Mouse (Mus musculus) adrenal gland, adult 2 months (tissue): ENCODE results near the gene Hnmt. TPM values are rescaled to one million over a fixed set of nuclear protein-coding genes. Genes with fewer than 3 reads are reported as not detected.
"Not testable (repeated sequence)": the region's sequence is repeated elsewhere in the genome, so short reads cannot be mapped to it uniquely, and the experiment has no call there.

Experiments
- DNase-seq: peaks from one replicate; pipeline ENCODE4 v3.0.0; 2021
- long read RNA-seq: library from polyadenylated mRNA; stranded (forward); transcript quantifications from one replicate; pipeline ENCODE4 v2.0.0, GENCODE M21; 2021
- polyA plus RNA-seq: library from polyadenylated mRNA; depleted of rRNA; stranded (reverse); fragments of >200 nt; gene quantifications from 2 replicates; pipeline ENCODE4 v1.2.3, GENCODE M21; 2012; rRNA removed
- total RNA-seq, 2 experiments: library from RNA; stranded (reverse); gene quantifications; 2 replicates each; pipeline ENCODE4 v1.2.3; 2021

Gene Hnmt
- total RNA-seq, result 10 to 100 TPM; 12.7 to 15.7 TPM
- 0.34 and 0.37 TPM in 2 replicates for polyA plus RNA-seq
- long read RNA-seq, partial matches to known transcripts, result 1 of 7 reads
- long read RNA-seq, other reads (novel, unspliced or antisense), result 2 of 7 reads

DNA sequence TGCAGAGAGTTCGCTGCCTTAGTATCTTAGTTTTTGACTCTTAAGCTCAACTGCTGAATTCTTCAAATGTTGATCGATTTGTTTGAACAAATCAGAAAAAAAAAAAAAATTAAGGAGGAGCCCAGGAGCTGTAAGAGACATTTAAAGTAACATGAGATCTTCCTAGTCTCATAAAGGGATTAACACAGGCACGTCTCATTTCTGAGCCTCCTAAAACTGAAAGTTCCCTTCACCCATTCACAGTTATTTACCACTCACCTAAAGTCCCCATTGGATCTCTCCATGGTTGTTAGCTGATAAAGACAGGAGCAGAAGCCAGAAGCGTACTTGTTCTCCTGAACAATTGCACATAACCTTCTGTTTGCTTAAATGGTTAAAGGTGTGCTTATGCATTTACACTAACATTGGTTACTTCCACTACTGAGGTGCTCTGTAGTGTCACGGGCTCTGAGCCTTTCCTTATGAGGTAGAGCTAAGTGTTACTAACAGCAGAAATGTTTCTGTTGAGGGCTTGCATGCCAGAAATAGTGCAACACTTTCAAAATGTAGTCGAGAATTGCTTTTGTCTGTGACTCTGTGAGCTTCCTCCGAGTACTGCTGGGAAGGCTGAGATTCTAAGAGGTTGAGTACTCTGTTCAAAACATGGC, at the start of gene Hnmt:
Hnmt (minus strand) TSS at position 51 of the 647 bp plus-strand sequence.
- DNase-seq, result no peak

DNA sequence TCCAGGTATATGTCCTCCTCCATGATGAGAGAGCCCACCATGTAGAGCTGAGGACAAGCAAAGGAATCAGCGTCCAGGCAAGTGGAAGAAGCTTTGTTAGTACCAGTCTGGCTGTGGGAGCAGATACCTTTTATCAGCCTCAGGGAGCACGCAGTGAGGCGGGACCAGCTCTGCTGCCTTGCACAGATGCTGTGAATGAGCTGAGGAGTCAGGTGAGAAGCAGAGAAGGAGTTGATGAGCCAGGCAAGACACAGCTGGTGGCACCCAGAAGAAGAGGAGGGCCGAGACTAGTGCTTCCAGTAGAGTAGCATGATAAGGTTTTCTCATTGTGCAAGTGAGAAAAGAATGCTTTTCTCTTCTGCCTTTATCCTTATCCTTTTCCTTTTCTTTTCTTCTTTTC, 47.3 kb upstream of the Hnmt start, which contains the start of gene Tbpl2:
Tbpl2 (minus strand) TSS at position 101 of the 400 bp plus-strand sequence.
- DNase-seq, result no peak

DNA sequence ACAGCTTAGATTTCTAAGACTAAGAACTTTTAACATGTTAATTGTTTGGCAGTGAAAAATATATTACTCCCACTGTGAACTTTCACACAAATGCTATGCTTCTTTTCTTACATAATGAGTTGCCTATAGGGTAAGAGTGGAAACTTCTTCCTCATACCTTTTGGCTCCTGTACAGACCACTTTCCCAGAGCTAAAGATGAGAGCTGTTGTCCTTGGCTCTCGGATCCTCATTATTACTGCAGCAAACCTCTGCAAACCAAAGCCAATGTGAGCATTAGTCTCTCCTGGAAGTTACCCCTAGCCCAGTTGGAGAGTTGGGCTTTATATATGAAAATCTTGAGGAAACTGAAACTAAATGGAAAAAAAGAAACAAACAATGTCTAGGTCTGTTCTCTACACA, 41.7 kb upstream of the Hnmt start:
- DNase-seq, result no peak

DNA sequence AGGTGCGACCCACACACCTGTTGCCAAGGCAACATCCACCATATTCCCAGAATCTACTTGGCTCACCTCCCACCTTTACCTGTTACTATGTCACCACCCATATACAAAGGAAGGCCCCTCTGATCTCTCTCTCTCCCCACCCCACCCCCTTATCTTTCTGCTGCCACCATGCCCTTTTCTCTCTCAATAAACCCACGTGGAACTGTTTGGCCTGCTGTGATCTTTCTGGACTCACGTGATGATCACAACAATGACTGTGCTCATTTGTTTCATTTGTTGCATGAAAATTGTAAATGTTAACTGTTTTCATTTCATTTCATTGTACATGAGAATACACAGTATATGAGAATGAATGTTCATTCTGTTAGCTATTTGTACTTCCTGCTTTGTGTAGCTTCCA, 1.3 kb upstream of the Hnmt start:
- no peak for DNase-seq

DNA sequence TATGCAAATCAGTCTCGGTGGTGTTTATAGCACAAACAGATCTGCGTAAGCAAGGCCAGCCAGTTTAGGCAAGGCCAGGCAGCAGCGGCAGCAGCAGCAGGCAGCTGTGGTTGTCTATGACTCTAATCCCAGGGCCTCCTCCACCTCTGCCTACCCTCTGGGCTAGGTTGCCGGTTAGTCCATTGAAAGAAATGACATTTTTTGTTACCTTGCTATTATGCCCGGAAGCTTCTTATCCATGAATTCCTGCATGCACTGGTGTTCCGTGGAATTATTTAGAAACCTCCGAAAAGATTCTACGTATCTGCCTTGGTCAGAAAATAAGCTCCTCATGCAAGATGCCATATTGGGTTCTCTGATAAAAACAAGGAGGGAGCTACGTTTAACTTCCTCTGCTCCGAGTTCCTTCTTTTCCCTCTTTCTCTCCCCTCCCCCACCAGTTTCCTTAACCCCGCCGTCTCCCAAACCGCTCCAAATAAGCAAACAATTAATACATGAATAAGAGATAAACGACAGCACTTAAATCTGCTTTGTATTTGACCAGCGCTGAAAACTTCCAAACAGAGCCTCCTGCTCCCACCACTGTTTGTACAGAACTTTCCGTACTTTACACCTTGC, 605 bp downstream of the Hnmt start:
- peak; percentile 81 for DNase-seq

DNA sequence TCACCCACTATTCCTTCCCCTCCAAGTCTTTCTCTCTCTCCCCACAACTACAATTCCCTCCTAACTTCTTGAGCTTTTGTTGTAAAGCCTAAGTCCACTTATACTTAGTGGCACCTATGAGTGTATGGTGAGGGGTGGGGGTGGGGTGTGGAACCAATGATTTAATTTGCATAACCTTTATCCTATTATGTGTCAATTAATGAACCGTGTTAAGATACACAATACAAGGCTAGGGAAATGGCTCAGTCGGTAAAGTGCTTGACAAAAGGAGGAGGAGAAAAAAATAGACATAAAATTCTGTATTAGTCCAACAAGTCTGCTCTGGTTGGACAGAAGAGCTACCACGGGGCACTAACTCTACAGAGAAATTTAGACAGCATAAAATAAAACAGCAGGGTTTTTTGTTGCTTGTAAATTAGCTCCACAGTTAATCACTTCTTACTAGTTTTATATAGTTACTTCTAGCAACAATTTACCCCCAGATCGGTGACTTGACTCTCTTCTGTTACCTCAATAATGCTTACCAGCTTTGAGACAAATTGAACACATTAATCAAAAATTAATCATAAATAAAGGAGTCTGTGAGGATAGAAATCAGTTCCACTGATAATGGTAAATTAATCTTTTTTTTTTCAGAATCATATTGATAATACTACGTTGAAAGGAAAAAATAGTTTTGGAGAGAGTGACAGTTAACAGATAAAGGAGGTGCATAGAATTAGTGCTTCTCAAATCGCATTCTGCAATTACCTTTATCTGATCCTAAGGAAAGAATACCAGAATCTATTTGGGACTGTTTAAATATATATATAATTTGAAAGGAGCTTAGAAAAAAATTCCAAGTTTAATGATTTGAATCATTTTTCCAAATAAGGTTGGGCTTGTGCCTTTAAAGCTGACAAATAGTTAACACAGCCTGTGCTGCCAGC, 1.4 kb downstream of the Hnmt start:
- DNase-seq, result no peak

DNA sequence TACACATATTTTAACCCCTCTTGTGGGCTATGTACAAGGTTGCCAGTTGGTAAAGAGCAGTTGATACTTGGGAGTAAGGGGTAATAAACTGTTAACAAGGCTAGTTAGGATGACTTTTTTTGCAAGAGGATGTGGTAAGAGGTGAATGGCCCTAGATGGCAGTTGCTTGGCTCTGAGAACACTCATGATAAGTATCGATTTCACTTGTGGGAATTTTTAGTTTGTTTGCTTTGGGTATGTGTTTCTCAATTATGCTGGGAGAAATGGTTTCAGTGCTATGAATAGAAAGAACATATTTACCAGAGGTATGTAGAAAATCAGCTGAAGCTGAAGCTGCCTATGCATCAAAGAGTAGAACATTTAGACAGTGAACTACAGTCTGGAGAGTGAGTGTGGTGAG, 6.3 kb downstream of the Hnmt start:
- DNase-seq, result no peak

DNA sequence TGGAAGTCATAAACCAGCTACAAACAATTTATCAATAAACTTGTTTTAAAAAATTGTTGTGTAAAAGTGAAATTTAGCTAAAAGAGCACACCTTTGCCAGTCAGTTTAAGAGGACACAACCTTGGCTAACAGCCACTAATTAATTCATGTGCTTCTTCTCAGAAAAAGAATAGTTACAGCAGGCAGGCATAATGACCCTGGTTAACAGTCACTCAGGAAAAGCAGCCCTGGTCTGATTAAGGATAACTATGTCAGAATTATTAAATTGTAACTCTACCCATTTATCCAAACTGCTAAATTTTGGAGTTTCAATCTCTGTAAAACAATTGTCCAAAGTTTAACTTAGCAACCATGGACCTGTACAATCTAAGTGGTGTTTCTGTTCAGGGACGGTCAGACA, 8.7 kb downstream of the Hnmt start:
- DNase-seq, result no peak

DNA sequence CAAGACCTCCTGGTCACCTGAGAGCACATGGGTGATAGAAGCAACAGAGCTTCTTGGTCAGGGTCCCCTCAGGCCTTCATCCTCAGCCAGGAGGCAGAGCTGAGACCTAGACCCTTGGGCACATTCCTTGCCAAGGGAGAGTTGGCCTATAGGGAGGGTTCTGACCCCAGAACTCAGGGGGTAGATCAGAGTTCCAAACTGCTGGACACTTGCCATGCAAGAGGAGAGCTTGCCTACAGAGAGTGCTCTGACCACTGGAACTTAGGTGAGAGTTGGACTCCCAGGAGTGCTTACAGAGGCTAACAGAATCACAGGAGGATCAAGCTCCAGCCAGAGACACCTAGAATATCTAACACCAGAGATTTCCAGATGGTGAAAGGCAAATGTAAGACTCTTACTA, 29.8 kb downstream of the Hnmt start:
- not testable (repeated sequence) for DNase-seq

DNA sequence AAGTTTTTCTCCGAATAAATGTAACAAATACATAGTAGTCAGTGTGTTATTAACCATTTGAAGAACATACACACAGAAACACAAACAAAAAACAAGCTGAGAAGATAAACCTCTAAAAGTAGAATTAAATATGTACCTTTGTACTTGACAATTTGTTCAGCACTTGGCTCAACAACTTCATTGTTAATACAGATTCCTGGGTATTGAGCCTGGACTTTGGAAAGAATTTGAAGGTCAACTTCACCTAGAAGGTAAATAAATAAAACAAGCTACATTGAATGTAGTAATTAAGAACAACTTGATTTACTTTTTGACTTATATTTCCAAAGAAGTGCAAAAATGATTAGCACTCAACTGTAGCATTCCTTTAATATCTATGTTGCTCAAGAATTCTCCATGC, 30.2 kb downstream of the Hnmt start:
- no peak for DNase-seq

DNA sequence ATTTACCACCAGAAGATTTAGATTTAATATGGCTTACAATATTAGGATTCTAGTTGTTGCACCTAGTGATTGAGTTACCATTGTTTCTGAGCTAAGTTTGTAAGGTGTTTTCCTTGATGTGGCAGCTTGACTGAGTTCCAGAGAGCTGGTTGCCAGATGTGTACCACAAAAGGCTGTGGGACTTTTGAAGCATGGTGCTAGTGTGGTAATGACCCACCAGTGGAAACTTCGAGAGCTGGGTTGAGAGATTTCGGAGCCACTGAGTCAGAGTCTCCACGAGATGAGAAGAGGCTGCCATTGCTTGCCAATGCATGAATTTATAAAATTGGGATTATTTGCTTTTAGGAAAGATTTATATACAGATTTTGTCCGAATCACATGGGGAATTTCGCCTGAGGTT, 34.2 kb downstream of the Hnmt start:
- DNase-seq, result no peak

DNA sequence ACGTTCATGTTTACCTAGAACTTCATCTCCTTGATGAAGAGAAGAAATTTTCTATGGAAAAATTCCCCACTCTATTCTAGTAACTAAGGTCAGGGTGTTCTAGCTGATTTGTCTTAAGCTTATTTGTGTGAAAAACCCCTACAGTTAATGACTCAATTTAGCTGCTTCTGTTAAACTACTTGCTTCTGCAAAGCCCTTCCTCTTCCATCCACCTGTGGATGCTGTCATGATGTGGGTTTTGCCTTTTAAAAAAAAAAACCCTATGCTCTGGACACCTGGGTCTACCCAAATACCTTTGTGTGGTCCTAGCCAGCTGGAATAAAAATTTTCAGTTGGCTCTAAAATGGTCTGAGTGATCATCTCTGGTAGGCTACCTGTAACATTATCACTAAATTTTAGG, 49.9 kb downstream of the Hnmt start:
- no peak for DNase-seq

DNA sequence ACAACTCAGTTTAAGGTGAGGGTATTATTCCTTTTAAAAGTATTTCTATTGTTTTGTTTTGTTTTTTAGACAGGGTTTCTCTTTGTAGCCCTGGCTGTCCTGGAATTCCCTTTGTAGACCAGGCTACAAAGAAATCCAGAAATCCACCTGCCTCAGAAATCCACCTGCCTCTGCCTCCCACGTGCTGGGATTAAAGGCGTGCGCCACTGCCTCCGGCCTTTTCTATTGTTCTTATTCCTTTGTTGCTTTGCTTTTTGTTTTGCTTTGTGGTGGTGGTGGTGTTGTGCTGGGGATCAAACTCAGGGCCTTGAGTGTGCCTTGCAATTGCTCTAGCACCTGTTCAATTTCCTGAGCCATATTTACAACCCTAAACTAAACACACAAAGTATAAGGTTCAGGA, 50.4 kb downstream of the Hnmt start:
- DNase-seq, result no peak

DNA sequence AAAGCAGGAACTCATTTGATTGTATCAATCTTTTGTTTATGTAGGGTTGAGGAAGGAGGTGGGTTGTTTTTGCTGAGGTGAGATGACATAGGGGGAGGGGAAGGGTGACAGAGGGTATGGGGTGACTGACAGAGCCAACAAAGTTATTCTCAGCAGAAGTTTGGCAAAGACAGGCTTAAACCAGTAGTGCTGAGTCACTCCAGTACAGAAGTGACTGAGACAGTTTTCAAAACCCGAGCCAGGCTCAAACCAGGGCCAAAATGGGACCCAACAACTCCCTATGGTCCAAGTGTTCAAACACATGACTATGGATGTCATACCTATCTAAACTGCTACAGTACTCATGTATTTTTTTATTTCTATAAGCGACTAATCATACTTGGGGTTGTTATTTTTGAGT, 52.4 kb downstream of the Hnmt start:
- no peak for DNase-seq

DNA sequence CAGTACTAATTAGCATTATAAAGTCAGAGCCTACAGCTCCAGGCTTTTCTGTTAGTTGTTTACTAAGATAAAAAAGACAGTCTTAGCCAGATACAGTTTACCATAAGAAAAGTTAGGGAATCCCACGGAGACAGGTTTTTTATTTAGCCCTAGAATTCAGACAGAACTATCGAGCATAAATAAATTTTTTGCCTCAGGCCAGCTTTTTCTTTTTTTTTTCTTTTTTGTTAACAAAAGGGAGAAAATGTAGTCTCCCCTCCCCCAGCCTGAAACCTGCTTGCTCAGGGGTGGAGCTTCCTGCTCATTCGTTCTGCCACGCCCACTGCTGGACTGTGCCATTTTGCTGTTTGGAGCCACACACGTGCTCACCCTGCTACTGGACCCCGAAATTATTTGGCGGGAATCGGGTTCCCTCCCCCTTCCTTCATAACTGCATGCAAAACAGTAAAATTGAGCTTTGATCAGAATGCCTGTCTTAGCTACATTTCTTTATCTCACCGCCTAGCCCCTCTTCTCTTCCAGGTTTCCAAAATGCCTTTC, 59.1 kb downstream of the Hnmt start:
- not testable (repeated sequence) for DNase-seq

DNA sequence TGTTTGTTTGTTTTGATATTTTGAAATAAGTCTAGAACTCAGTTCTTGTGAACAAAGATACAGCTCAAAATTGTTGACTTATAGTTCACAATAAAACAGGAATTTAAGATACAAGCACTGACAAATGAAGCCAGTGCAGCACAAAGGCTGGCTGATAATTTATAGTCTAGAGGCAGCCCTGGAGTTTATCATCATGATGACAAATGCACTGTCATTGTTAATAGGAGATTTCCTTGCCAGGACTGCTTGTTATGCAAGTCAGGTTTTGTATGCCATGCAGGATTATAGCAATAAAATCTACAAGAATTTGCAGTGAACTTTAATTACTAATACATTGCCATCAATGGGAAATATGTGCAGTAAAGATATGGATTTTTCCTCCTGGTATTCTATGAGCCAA, 61.9 kb downstream of the Hnmt start:
- no peak for DNase-seq

DNA sequence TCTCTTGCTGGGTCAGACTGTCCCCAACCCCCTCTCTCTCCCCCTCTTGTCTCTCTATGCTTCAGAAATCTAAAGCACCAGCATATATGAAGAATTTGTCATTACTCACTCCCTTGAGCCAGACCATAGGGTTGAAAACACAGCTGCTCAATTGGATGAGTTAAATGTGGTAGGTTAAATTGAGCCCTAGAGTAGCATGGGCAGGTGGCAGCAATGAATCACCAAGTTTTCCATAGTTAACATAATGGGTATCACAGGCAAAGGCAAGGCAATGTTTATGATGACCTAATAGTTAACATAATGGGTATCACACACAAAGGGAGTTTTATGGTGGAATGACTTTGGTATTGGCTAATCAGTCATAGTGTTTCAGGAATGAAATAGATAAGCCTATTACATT, 65.9 kb downstream of the Hnmt start:
- no peak for DNase-seq

DNA sequence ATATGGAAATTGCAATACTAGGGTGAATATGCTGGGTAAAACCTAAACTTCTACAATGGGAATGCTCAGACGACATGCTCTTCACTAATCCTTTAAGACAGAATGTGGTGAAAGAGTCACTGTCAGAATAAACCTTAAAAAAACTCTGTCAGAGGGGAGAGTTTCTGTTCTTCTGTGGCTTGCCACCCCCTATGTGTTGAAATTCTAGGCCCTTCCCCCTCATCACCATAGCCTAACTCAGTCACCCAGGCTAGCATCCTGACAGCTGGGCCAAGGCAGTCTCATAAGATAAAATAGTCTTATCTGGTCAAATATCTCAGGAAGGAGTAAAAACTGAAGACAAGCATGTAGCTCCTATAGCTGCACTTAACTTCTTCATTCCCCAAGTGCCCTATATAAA, 66.3 kb downstream of the Hnmt start:
- no peak for DNase-seq

DNA sequence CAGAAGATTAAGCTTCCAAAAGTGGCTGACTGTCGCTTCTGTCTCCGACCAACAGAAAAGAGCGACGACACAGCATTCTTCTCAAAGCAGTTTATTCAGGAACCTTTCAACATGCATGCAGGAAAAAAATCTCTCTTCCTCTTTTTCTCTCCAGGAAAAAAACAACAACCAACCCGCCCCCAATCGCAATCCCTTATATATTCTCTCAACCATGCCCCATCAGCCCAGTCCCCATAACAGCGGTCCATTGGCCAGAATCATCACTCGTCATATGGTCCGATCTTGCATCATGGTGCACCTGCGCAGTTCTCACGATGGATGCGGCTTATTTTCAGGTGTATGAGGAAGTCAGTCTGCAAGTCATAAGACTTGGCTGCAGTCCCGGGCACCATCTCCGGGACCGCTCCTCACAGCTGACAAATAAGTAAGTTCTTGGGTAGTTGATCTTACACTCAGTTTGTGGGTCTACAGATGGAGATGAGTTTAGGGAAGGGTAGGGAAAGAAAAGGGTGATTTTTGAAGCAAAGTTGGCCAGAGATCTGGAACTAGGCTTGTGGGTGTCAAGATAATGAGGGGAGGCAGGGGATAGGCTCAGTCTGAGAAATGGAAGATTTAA, 88.4 kb downstream of the Hnmt start:
- DNase-seq, result not testable (repeated sequence)
